Mouse (Mus musculus) neural tube, embryonic 11.5 days (tissue): Measurements from ENCODE around the gene Gm20388. TPM values are rescaled to one million over a fixed set of nuclear protein-coding genes. Genes with fewer than 3 reads are reported as not detected.

Experiments used
- ATAC-seq: fragments of 200-750 bp; cut with Nextera tagmentation; 2 replicates; pipeline ENCODE4 v1.8.0; 2017; ENCODE audit warnings: moderate number of reproducible peaks, mild to moderate bottlenecking, moderate TSS enrichment, moderate library complexity; ENCODE audit not compliant: insufficient read depth, low FRiP score, low TSS enrichment
- DNase-seq: peaks from one replicate; pipeline ENCODE4 v3.0.0-alpha.2; 2015; ENCODE audit warnings: low spot score
- H3K27ac ChIP-seq: fragments of 300-500 bp; sonication (generic); 2 replicates; pipeline ENCODE4 v1.5.1; 2014; ENCODE audit warnings: low read depth, mild to moderate bottlenecking, low read length
- H3K27me3 ChIP-seq: fragments of 300-500 bp; sonication (generic); 2 replicates; pipeline ENCODE4 v1.6.1; 2014; ENCODE audit warnings: mild to moderate bottlenecking, low read length, mixed read lengths; ENCODE audit not compliant: control insufficient read depth, insufficient read depth
- H3K36me3 ChIP-seq: fragments of 300-500 bp; sonication (generic); 2 replicates; pipeline ENCODE4 v1.6.1; 2014; ENCODE audit warnings: mild to moderate bottlenecking, low read length, moderate library complexity, mixed read lengths; ENCODE audit not compliant: control insufficient read depth, insufficient read depth
- H3K4me1 ChIP-seq: fragments of 300-500 bp; sonication (generic); 2 replicates; pipeline ENCODE4 v1.6.1; 2014; ENCODE audit warnings: low read length, mixed read lengths; ENCODE audit not compliant: control insufficient read depth, insufficient read depth
- H3K4me2 ChIP-seq: fragments of 300-500 bp; sonication (generic); 2 replicates; pipeline ENCODE4 v1.6.1; 2014; ENCODE audit warnings: low read depth, mild to moderate bottlenecking, moderate library complexity
- H3K4me3 ChIP-seq: fragments of 300-500 bp; sonication (generic); 2 replicates; pipeline ENCODE4 v1.5.1; 2014; ENCODE audit warnings: low read depth, low read length
- H3K9ac ChIP-seq: fragments of 300-500 bp; sonication (generic); 2 replicates; pipeline ENCODE4 v1.6.1; 2014; ENCODE audit warnings: mild to moderate bottlenecking, low read length
- H3K9me3 ChIP-seq: fragments of 300-500 bp; sonication (generic); 2 replicates; pipeline ENCODE4 v1.6.1; 2016; ENCODE audit warnings: low read length; ENCODE audit not compliant: control insufficient read depth
- WGBS: fragments of 180-500 bp; shearing (Covaris S2); extraction: QIAGEN DNeasy Blood & Tissue Kit; methylation state at CpG from one replicate; pipeline ENCODE4 v1.1.7; 2014; 5-methylcytosine and 5-hydroxymethylcytosine counted together
- polyA plus RNA-seq: library from polyadenylated mRNA; unstranded; fragments of >200 nt; fragmentation: Nextera tagmentation; extraction: Ambion mirVana; gene quantifications from 2 replicates; pipeline ENCODE4 v1.2.1, GENCODE M21; 2014

Gene Gm20388
- polyA plus RNA-seq, 1 experiment from 2014 or later, result not detected

GRCm38 (mm10) chr8:120701758-120702465 is 791.3 kb downstream of the Gm20388 start:
- no peak overlapping the region for H3K4me2 ChIP-seq
- H3K9ac ChIP-seq, result no peak overlapping the region
- no peak overlapping the region for H3K4me3 ChIP-seq
- no peaks in the 10 kb centered on the region for H3K9me3 ChIP-seq
- ATAC-seq (no peak), DNase-seq (no peak)
- H3K27ac ChIP-seq, result no peak overlapping the region
- no peaks in the 10 kb centered on the region for H3K36me3 ChIP-seq
- WGBS, result 53% methylated on average over 19 of the region's 19 CpGs
- no peaks in the 10 kb centered on the region for H3K4me1 ChIP-seq
- no peaks in the 10 kb centered on the region for H3K27me3 ChIP-seq

GRCm38 (mm10) chr8:120704203-120704602 is 793.6 kb downstream of the Gm20388 start:
- Histone ChIP-seq H3K4me3 (no peak overlapping the region), H3K9me3 (no peaks in the 10 kb centered on the region), H3K36me3 (no peaks in the 10 kb centered on the region), H3K4me1 (no peaks in the 10 kb centered on the region), H3K9ac (no peak overlapping the region), H3K27ac (no peak overlapping the region), H3K4me2 (no peak overlapping the region), H3K27me3 (no peaks in the 10 kb centered on the region)
- ATAC-seq, result no peak
- 25% methylated on average over 9 of the region's 9 CpGs for WGBS
- no peak for DNase-seq

GRCm38 (mm10) chr8:120705163-120705562 is 794.5 kb downstream of the Gm20388 start:
- Histone ChIP-seq H3K4me1 (no peaks in the 10 kb centered on the region), H3K9ac (no peak overlapping the region), H3K36me3 (no peaks in the 10 kb centered on the region), H3K27me3 (no peaks in the 10 kb centered on the region), H3K4me3 (no peak overlapping the region), H3K4me2 (no peak overlapping the region), H3K9me3 (no peaks in the 10 kb centered on the region), H3K27ac (no peak overlapping the region)
- ATAC-seq (no peak), DNase-seq (no peak)
- 78% methylated on average over 15 of the region's 15 CpGs for WGBS

- H3K27me3 ChIP-seq, result no peaks in the 10 kb centered on the region
- no peaks in the 10 kb centered on the region for H3K36me3 ChIP-seq
- ATAC-seq (no peak), DNase-seq (no peak)
- H3K9ac ChIP-seq, result no peak overlapping the region
- H3K27ac ChIP-seq, result no peak overlapping the region
- H3K9me3 ChIP-seq, result no peaks in the 10 kb centered on the region
- no peaks in the 10 kb centered on the region for H3K4me1 ChIP-seq
- WGBS, result 86% methylated on average over 3 of the region's 3 CpGs
- no peak overlapping the region for H3K4me3 ChIP-seq
- no peak overlapping the region for H3K4me2 ChIP-seq
Measured at GRCm38 (mm10) chr8:120706193-120706592, 795.6 kb downstream of the Gm20388 start.

DNA sequence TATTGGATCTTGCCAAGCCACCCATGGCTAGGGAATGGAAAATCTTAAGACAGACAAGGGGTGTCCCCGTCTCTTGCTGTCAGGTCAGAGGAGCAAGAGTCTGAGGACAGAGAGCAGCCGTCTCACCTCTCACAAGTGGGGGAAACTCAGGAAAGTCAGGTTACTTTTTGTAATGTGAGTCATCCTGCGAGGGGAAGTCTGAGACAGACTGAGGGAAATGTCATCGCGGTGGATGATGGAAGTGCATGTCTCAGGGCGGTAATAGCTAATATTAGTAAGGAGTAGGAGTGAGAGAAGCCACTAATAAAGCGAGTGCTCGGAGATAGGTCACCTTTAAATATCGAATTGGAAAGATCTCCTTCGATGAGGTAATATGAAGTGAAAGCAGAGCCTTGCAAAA is 798.5 kb downstream of the Gm20388 start:
- no peak for ATAC-seq
- H3K36me3 ChIP-seq, result no peaks in the 10 kb centered on the region
- H3K4me2 ChIP-seq, result no peak overlapping the region
- no peak for DNase-seq
- no peak overlapping the region for H3K9ac ChIP-seq
- H3K27ac ChIP-seq, result no peak overlapping the region
- H3K4me3 ChIP-seq, result no peak overlapping the region
- no peaks in the 10 kb centered on the region for H3K9me3 ChIP-seq
- H3K4me1 ChIP-seq, result no peaks in the 10 kb centered on the region
- H3K27me3 ChIP-seq, result no peaks in the 10 kb centered on the region
- 85% methylated on average over 10 of the region's 10 CpGs for WGBS

DNA sequence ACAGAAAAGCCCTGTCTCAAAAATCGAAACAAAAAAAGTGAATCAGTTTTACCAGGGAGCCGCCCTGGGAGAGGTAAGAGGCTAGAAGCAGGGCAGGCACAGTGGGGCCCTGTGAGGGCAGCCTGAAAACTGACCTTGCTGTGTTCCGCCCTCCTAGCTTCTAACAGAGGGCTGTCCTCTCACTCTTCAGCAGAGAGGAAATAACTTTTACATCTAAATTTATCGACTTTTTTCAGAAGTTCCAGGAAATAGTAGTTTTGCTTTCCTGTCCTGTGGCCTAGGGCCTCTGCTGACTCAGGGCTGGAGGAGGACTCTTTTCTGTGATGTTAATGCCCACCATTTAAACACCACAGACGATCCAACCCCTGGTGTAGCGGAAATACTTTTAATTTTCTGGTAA is 804.6 kb downstream of the Gm20388 start:
- no peak overlapping the region for H3K4me2 ChIP-seq
- ATAC-seq (no peak), DNase-seq (no peak)
- no peak overlapping the region for H3K27ac ChIP-seq
- no peaks in the 10 kb centered on the region for H3K36me3 ChIP-seq
- no peaks in the 10 kb centered on the region for H3K27me3 ChIP-seq
- H3K4me3 ChIP-seq, result no peak overlapping the region
- WGBS, result 89% methylated on average over 6 of the region's 6 CpGs
- no peak overlapping the region for H3K9ac ChIP-seq
- H3K9me3 ChIP-seq, result no peaks in the 10 kb centered on the region
- H3K4me1 ChIP-seq, result no peaks in the 10 kb centered on the region

- H3K4me3 ChIP-seq, result no peak overlapping the region
- WGBS, result 82% methylated on average over 15 of the region's 15 CpGs
- H3K9ac ChIP-seq, result no peak overlapping the region
- no peaks in the 10 kb centered on the region for H3K36me3 ChIP-seq
- no peak overlapping the region for H3K4me2 ChIP-seq
- no peak overlapping the region for H3K27ac ChIP-seq
- DNase-seq (peak; percentile 8), ATAC-seq (no peak)
- H3K27me3 ChIP-seq, result no peaks in the 10 kb centered on the region
- H3K4me1 ChIP-seq, result no peaks in the 10 kb centered on the region
- no peaks in the 10 kb centered on the region for H3K9me3 ChIP-seq
Measured at GRCm38 (mm10) chr8:120715996-120716680, 805.5 kb downstream of the Gm20388 start.

GRCm38 (mm10) chr8:120719586-120720236 is 809.1 kb downstream of the Gm20388 start:
- no peak overlapping the region for H3K4me2 ChIP-seq
- DNase-seq (no peak), ATAC-seq (no peak)
- H3K9me3 ChIP-seq, result no peaks in the 10 kb centered on the region
- H3K4me1 ChIP-seq, result no peaks in the 10 kb centered on the region
- no peak overlapping the region for H3K4me3 ChIP-seq
- WGBS, result 69% methylated on average over 19 of the region's 19 CpGs
- H3K27ac ChIP-seq, result no peak overlapping the region
- H3K27me3 ChIP-seq, result no peaks in the 10 kb centered on the region
- H3K9ac ChIP-seq, result no peak overlapping the region
- no peaks in the 10 kb centered on the region for H3K36me3 ChIP-seq
